8 mouse cellular contexts compared by ENCODE assay signal in the genomic region with DNA sequence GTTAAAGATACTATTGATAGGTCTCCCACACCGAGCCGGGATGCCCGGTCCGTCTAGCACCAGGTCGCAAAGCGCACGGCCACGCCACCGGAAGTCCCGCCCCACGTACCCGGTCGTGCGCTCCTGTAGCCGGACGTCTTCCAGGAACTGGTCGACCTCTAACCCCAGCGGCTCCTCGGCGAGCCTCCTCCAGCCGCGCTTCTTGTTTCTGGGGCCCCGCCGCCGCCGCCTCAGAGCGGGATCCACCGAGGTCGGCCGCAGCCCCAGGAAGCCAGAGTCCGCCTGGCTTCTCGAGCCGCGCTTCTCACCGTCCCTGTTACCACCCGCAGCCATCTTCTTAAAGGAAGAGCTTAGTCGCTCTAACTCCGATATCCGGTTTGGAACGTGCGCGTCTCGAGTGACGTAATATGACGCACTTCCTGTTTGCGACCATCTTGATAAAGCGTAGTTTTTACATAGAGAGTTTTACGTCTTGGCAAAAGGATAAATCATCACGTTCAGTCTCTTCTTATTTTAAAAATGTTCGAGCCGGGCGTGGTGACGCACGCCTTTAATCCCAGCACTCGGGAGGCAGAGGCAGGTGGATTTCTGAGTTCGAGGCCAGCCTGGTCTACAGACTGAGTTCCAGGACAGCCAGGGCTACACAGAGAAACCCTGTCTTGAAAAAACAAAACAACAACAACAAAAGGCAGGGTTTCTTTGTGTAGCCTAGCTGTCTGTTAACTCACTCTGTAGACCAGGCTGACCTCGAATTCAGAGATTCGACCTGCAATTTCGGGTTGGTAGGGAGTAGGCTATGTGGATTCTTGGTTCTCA. TPM values are rescaled to one million over a fixed set of nuclear protein-coding genes. Genes with fewer than 3 reads are reported as not detected.
A peak's percentile ranks its signal among the peaks of the same experiment; 100 is the strongest.
DNase-seq lines count a peak whose midpoint lies in the region; ATAC-seq and TF ChIP-seq lines count a peak whose summit lies in the region.

A gene (minus strand): TSS at position 354 of the 816 bp plus-strand sequence.

- H3K27ac ChIP-seq in forebrain, embryonic 13.5 days, result peak within 1 kb of the TSS; percentile 91
- H3K27ac ChIP-seq in liver, postnatal 0 days (ENCODE audit: low read depth), result peak within 1 kb of the TSS; percentile 98
- peak within 1 kb of the TSS; percentile 93 for H3K27ac ChIP-seq in neural tube, embryonic 14.5 days (ENCODE audit: low read depth, low read length)

- H3K4me2 ChIP-seq in forebrain, embryonic 13.5 days, result peak within 1 kb of the TSS; percentile 84
- peak within 1 kb of the TSS; percentile 87 for H3K4me2 ChIP-seq in liver, postnatal 0 days (ENCODE audit: low read depth, low read length)
- H3K4me2 ChIP-seq in neural tube, embryonic 14.5 days (ENCODE audit: low read depth, low read length), result peak within 1 kb of the TSS; percentile 95

- TF ChIP-seq EP300 in liver, postnatal 0 days (IDR thresholded peaks at IDR 0.05; ENCODE audit: low read depth), result peak; percentile 66

- DNase-seq in c-Kit-positive CD71-positive TER-119-positive erythroid progenitor cells, embryonic 14.5 days (ENCODE audit: low spot score), result peak; percentile 97
- DNase-seq in heart, postnatal 10 days, result peak; percentile 96
- peak; percentile 97 for DNase-seq in large intestine, adult 2 months (ENCODE audit: low read depth, low spot score)
- peak; percentile 93 for DNase-seq in liver, postnatal 0 days
- DNase-seq in testis, postnatal 10 days (ENCODE audit: low spot score), result peak; percentile 92

- intact Hi-C loops in heart, postnatal 10 days (cut with DNase I), result loop anchor here (2.0 kb wide), 1 partner anchor 15 kb away; no protein-coding TSS in a partner anchor

- H3K4me1 ChIP-seq in E14TG2a.4 (replicated peaks; ENCODE audit: low read depth, low read length), result peaks cover 87% of the 10 kb centered on the region
- H3K4me1 ChIP-seq in forebrain, embryonic 13.5 days, result peaks cover 19% of the 10 kb centered on the region
- peaks cover 36% of the 10 kb centered on the region for H3K4me1 ChIP-seq in liver, postnatal 0 days (ENCODE audit: insufficient read depth)
- peaks cover 13% of the 10 kb centered on the region for H3K4me1 ChIP-seq in neural tube, embryonic 14.5 days (ENCODE audit: control insufficient read depth, insufficient read depth, low read length)

- peak within 1 kb of the TSS; percentile 71 for H3K9ac ChIP-seq in forebrain, embryonic 13.5 days
- H3K9ac ChIP-seq in liver, postnatal 0 days (replicated peaks), result peak within 1 kb of the TSS; percentile 83
- peak within 1 kb of the TSS; percentile 78 for H3K9ac ChIP-seq in neural tube, embryonic 14.5 days (replicated peaks; ENCODE audit: low read depth, low read length)

- ATAC-seq in forebrain, embryonic 13.5 days, result peak; percentile 95
- peak; percentile 89 for ATAC-seq in liver, postnatal 0 days
- peak; percentile 95 for ATAC-seq in neural tube, embryonic 14.5 days (ENCODE audit: low read depth)

- TF ChIP-seq CTCF in E14TG2a.4 (conservative IDR thresholded peaks at IDR 0.05; ENCODE audit: low read length), result no peak
- TF ChIP-seq CTCF in liver, postnatal 0 days (IDR thresholded peaks at IDR 0.05; ENCODE audit: low read depth), result no peak

- H3K36me3 ChIP-seq in E14TG2a.4 (ENCODE audit: insufficient read depth, low read length), result peaks cover 41% of the 10 kb centered on the region
- peaks cover 36% of the 10 kb centered on the region for H3K36me3 ChIP-seq in forebrain, embryonic 13.5 days (ENCODE audit: poor library complexity, severe bottlenecking)
- H3K36me3 ChIP-seq in liver, postnatal 0 days (replicated peaks; ENCODE audit: insufficient read depth, low read length), result peaks cover 36% of the 10 kb centered on the region
- peaks cover 26% of the 10 kb centered on the region for H3K36me3 ChIP-seq in neural tube, embryonic 14.5 days (ENCODE audit: control insufficient read depth, insufficient read depth, low read length)

- peak within 1 kb of the TSS; percentile 95 for H3K4me3 ChIP-seq in E14TG2a.4 (replicated peaks; ENCODE audit: low read length)
- peak within 1 kb of the TSS; percentile 65 for H3K4me3 ChIP-seq in forebrain, embryonic 13.5 days
- H3K4me3 ChIP-seq in liver, postnatal 0 days (ENCODE audit: low read depth, low read length), result peak within 1 kb of the TSS; percentile 90
- H3K4me3 ChIP-seq in neural tube, embryonic 14.5 days (ENCODE audit: low read depth, low read length), result peak within 1 kb of the TSS; percentile 66

- peaks cover 20% of the 10 kb centered on the region for H3K27me3 ChIP-seq in E14TG2a.4 (ENCODE audit: insufficient read depth, low read length)
- no peaks in the 10 kb centered on the region for H3K27me3 ChIP-seq in forebrain, embryonic 13.5 days
- H3K27me3 ChIP-seq in liver, postnatal 0 days (ENCODE audit: insufficient read depth, low read length), result no peaks in the 10 kb centered on the region
- no peaks in the 10 kb centered on the region for H3K27me3 ChIP-seq in neural tube, embryonic 14.5 days (ENCODE audit: control insufficient read depth, insufficient read depth, low read length)

- no peaks in the 10 kb centered on the region for H3K9me3 ChIP-seq in E14TG2a.4 (ENCODE audit: low read length)
- no peaks in the 10 kb centered on the region for H3K9me3 ChIP-seq in forebrain, embryonic 13.5 days (replicated peaks)
- no peaks in the 10 kb centered on the region for H3K9me3 ChIP-seq in liver, postnatal 0 days (ENCODE audit: low read length)
- H3K9me3 ChIP-seq in neural tube, embryonic 14.5 days (ENCODE audit: control insufficient read depth, low read length), result no peaks in the 10 kb centered on the region

- 2% methylated on average over 59 of the region's 59 CpGs for WGBS in forebrain, embryonic 13.5 days
- WGBS in large intestine, adult 2 months, result 2% methylated on average over 59 of the region's 59 CpGs
- 2% methylated on average over 59 of the region's 59 CpGs for WGBS in liver, postnatal 0 days (ENCODE audit: insufficient replicate concordance)
- 2% methylated on average over 59 of the region's 59 CpGs for WGBS in neural tube, embryonic 14.5 days

RNA-seq across cellular contexts. Expression of the gene that starts here (rescaled TPM):
- 150 and 152 TPM in 2 replicates for polyA plus RNA-seq in forebrain, embryonic 13.5 days (2015; fragmentation: Nextera tagmentation; extraction: Ambion mirVana)
- total RNA-seq in heart, postnatal 10 days (2021), result 100 to 1,000 TPM; 152 to 153 TPM
- polyA plus RNA-seq in large intestine, adult 2 months (2012; rRNA removed), result 80.5 and 94.6 TPM in 2 replicates
- polyA plus RNA-seq in liver, postnatal 0 days (2015; fragmentation: Nextera tagmentation; extraction: Ambion mirVana), result 82.6 and 90.6 TPM in 2 replicates
- 99.9 and 122 TPM in 2 replicates for polyA plus RNA-seq in neural tube, embryonic 14.5 days (2014; fragmentation: Nextera tagmentation; extraction: Ambion mirVana)

Comparison
In these comparisons a context has a peak if more than half of its experiments do, and no peak if none do; other contexts are left out.
1. Peak in every context shown above with its lines: DNase-seq, ATAC-seq, H3K4me3 ChIP-seq and H3K27ac ChIP-seq.